Mouse (Mus musculus) midbrain, embryonic 16.5 days (tissue): ENCODE measurements around the gene Krt76. TPM values are rescaled to one million over a fixed set of nuclear protein-coding genes. Genes with fewer than 3 reads are reported as not detected.
A peak's percentile ranks its signal among the peaks of the same experiment; 100 is the strongest.

Source experiments
- ATAC-seq: fragments of 200-750 bp; cut with Nextera tagmentation; 2 replicates; pipeline ENCODE4 v1.8.0; 2017; ENCODE audit warnings: moderate TSS enrichment
- H3K27ac ChIP-seq: fragments of 300-500 bp; sonication (generic); 2 replicates; pipeline ENCODE4 v1.5.1; 2014; ENCODE audit warnings: mild to moderate bottlenecking, low read length, mixed read lengths
- H3K27me3 ChIP-seq: fragments of 300-500 bp; sonication (generic); 2 replicates; pipeline ENCODE4 v1.6.1; 2014; ENCODE audit warnings: low read depth, low read length, mixed read lengths; ENCODE audit not compliant: control insufficient read depth, insufficient read depth
- H3K36me3 ChIP-seq: fragments of 300-500 bp; sonication (generic); 2 replicates; pipeline ENCODE4 v1.6.1; 2014; ENCODE audit warnings: mild to moderate bottlenecking, low read length, moderate library complexity, mixed read lengths; ENCODE audit not compliant: control insufficient read depth, insufficient read depth
- H3K4me1 ChIP-seq: fragments of 300-500 bp; sonication (generic); 2 replicates; pipeline ENCODE4 v1.6.1; 2014; ENCODE audit warnings: mild to moderate bottlenecking, low read length, mixed read lengths; ENCODE audit not compliant: control insufficient read depth, insufficient read depth
- H3K4me2 ChIP-seq: fragments of 300-500 bp; sonication (generic); 2 replicates; pipeline ENCODE4 v1.6.1; 2014; ENCODE audit warnings: mild to moderate bottlenecking, low read length, mixed read lengths
- H3K4me3 ChIP-seq: fragments of 300-500 bp; sonication (generic); 2 replicates; pipeline ENCODE4 v1.5.1; 2014; ENCODE audit warnings: low read depth, mild to moderate bottlenecking, low read length, moderate library complexity, mixed read lengths
- H3K9ac ChIP-seq: fragments of 300-500 bp; sonication (generic); 2 replicates; pipeline ENCODE4 v1.6.1; 2014; ENCODE audit warnings: low read depth, low read length, mixed read lengths
- H3K9me3 ChIP-seq: fragments of 300-500 bp; sonication (generic); replicated peaks from 2 replicates; pipeline ENCODE4 v1.6.1; 2014; ENCODE audit warnings: mild to moderate bottlenecking, low read length, mixed read lengths; ENCODE audit not compliant: control insufficient read depth, poor library complexity, severe bottlenecking
- WGBS: fragments of 180-500 bp; shearing (Covaris S2); extraction: QIAGEN DNeasy Blood & Tissue Kit; methylation state at CpG from one replicate; pipeline ENCODE4 v1.1.7; 2014; 5-methylcytosine and 5-hydroxymethylcytosine counted together
- polyA plus RNA-seq: library from polyadenylated mRNA; unstranded; fragments of >200 nt; fragmentation: Nextera tagmentation; extraction: Ambion mirVana; gene quantifications from 2 replicates; pipeline ENCODE4 v1.2.1, GENCODE M21; 2015

Gene Krt76
- polyA plus RNA-seq, 1 experiment from 2014 or later = 0.13 TPM

DNA sequence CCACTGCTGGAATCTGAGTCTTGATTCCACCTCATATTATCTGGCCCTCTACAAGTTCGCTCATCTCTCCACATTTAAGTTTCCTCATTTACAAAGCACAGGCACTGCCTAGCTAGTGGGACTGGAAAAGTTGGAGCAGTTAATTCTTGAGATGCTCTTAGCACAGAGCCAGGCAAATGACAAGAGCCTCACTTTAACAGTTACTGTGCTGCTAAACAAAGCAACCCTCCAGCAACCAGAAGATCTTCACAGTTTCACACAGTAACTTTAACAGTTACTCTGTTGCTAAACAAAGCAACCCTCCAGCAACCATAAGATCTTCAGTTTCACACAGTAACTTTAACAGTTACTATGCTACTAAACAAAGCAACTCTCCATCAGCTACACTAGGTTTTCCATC, 18.3 kb downstream of the Krt76 start:
- Histone ChIP-seq H3K36me3 (no peaks in the 10 kb centered on the region), H3K4me3 (no peak overlapping the region), H3K27ac (no peak overlapping the region), H3K9me3 (no peaks in the 10 kb centered on the region), H3K4me2 (no peak overlapping the region), H3K27me3 (no peaks in the 10 kb centered on the region), H3K9ac (no peak overlapping the region), H3K4me1 (peaks cover 4% of the 10 kb centered on the region)
- WGBS = 93% methylated on average over 1 of the region's 1 CpGs
- ATAC-seq = no peak

GRCm38 (mm10) chr15:101873231-101873630, 19.5 kb downstream of the Krt76 start:
- Histone ChIP-seq H3K27ac (no peak overlapping the region), H3K9ac (no peak overlapping the region), H3K4me1 (peaks cover 8% of the 10 kb centered on the region), H3K27me3 (no peaks in the 10 kb centered on the region), H3K4me2 (no peak overlapping the region), H3K9me3 (no peaks in the 10 kb centered on the region), H3K4me3 (no peak overlapping the region), H3K36me3 (no peaks in the 10 kb centered on the region)
- 57% methylated on average over 4 of the region's 4 CpGs for WGBS
- no peak for ATAC-seq

- Histone ChIP-seq H3K4me3 (no peak within 1 kb of the TSS), H3K4me1 (peaks cover 8% of the 10 kb centered on the region), H3K27ac (peak within 1 kb of the TSS; percentile 57; the same call in 1 of the 2 replicates), H3K9ac (no peak within 1 kb of the TSS), H3K27me3 (no peaks in the 10 kb centered on the region), H3K4me2 (no peak within 1 kb of the TSS; the same call in 1 of the 2 replicates), H3K9me3 (no peaks in the 10 kb centered on the region), H3K36me3 (no peaks in the 10 kb centered on the region)
- ATAC-seq = peak; percentile 86
- WGBS = 27% methylated on average over 6 of the region's 6 CpGs
Measured at GRCm38 (mm10) chr15:101869431-101869830, 23.3 kb downstream of the Krt76 start, which contains the start of gene Krt77. TSS of gene Krt77 (minus strand) at chr15:101869705.

GRCm38 (mm10) chr15:101866754-101867153, 26.0 kb downstream of the Krt76 start:
- Histone ChIP-seq H3K27me3 (no peaks in the 10 kb centered on the region), H3K9me3 (no peaks in the 10 kb centered on the region), H3K4me1 (peaks cover 8% of the 10 kb centered on the region), H3K9ac (no peak overlapping the region), H3K4me3 (no peak overlapping the region), H3K4me2 (no peak overlapping the region), H3K36me3 (no peaks in the 10 kb centered on the region), H3K27ac (no peak overlapping the region)
- no peak for ATAC-seq
- 87% methylated on average over 7 of the region's 7 CpGs for WGBS

DNA sequence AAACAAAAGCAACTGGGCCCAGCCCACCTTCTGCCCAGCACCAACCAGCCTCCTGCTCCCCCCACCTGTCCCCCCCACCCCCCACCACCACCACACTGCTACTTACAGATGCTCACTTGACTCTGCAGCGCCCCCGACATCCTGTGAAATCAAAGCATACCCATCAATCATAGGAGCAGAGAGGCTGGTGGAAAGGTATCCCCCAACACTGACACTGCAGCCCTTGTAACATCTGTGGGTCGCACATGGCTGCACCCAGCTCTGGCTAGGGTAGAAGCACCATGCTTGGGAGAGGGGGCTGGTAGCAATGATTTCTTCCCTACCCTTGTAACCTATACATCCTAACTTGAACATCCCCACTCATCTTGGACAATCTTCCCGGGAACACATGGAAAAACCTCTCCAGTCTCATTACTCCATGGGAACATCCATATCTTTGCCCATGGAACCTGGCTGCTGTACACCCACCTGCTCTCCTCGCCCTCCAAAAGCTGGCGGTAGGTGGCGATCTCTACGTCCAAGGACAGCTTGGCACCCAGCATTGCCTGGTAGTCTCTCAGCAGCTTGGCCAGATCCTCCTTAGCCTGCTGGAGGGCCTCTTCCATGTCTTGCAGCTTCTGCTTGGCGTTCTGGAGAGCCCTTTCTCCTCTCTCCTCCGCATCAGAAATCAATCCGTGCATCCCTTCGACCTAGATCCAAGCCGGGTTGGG, 32.1 kb downstream of the Krt76 start:
- Histone ChIP-seq H3K4me1 (peaks cover 11% of the 10 kb centered on the region), H3K27me3 (peaks cover 5% of the 10 kb centered on the region), H3K4me3 (peak overlapping the region; percentile 46; the same call in 1 of the 2 replicates), H3K9me3 (no peaks in the 10 kb centered on the region), H3K4me2 (peak overlapping the region; percentile 84), H3K9ac (peak overlapping the region; percentile 53; the same call in 1 of the 2 replicates), H3K36me3 (no peaks in the 10 kb centered on the region), H3K27ac (no peak overlapping the region)
- ATAC-seq = 0 out of 2 replicates have a peak, but pooled peaks have one; percentile 11
- WGBS = 58% methylated on average over 13 of the region's 13 CpGs

DNA sequence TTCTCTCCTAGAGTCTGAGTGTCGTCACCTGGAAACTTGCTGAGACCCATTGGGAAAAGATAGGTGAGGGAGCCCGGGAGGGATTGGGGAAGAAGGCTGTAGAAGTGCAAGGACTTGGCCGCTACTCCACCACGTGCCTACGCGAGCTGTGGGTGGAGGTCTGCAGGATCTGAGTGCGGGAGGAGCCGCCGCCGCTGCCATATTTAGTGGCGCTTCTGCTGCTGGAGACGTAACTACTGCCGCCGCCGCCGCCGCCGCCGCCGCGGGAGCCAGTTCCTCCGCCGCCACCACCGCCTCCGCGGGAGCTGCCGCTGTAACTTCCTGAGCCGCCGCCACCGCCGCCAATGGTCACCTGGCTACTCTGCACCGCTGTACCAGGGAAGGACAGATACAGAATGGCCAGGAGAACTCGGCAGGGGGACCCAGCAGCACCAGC, 33.0 kb downstream of the Krt76 start:
- Histone ChIP-seq H3K4me1 (peaks cover 11% of the 10 kb centered on the region), H3K27me3 (peaks cover 8% of the 10 kb centered on the region), H3K9me3 (no peaks in the 10 kb centered on the region), H3K4me3 (peak overlapping the region; percentile 46), H3K4me2 (peak overlapping the region; percentile 84), H3K27ac (no peak overlapping the region), H3K36me3 (no peaks in the 10 kb centered on the region), H3K9ac (peak overlapping the region; percentile 53)
- peak; percentile 56; the same call in 1 of the 2 replicates for ATAC-seq
- under 1% methylated on average over 33 of the region's 33 CpGs for WGBS

DNA sequence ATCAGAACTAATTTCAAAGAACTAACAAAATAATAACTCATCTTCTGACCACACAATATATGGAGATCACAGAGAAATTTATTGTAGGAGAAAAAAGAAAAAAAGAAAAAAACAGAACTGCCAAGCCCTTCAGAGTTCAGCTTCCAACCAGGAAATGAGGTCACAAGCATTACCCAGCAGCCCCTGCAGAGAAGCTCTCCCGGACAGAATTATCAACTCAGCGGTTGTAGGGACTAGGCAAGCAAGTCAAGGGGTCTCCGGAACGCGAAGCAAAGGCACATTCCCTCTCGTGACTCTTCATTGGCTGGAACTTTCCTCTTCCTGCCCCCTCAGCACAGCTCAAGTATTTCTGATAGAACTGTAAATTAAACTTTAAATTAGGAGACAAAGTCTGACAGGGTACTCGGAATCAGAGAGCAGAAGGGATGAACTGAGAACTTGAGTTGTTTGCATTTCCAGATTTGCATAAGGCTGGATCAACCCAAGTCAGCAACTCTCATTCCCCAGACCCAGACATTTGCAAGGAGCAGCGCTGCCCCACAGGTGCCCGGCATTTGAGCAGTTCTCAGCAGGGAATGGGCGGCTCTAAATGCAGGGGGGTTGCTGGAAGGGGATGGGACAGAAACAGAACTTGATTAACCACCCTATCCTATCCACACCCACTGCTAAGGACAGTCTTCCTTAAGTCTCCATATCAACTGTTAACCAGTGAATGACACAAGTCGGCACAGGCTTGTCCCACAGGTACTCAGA, 33.9 kb downstream of the Krt76 start:
- WGBS = 8% methylated on average over 11 of the region's 11 CpGs
- peaks cover 8% of the 10 kb centered on the region for H3K27me3 ChIP-seq
- H3K9ac ChIP-seq = no peak overlapping the region; the same call in 1 of the 2 replicates
- no peak overlapping the region for H3K4me3 ChIP-seq
- peak overlapping the region; percentile 84 for H3K4me2 ChIP-seq
- H3K36me3 ChIP-seq = no peaks in the 10 kb centered on the region
- peaks cover 11% of the 10 kb centered on the region for H3K4me1 ChIP-seq
- no peak overlapping the region for H3K27ac ChIP-seq
- no peak for ATAC-seq
- no peaks in the 10 kb centered on the region for H3K9me3 ChIP-seq

DNA sequence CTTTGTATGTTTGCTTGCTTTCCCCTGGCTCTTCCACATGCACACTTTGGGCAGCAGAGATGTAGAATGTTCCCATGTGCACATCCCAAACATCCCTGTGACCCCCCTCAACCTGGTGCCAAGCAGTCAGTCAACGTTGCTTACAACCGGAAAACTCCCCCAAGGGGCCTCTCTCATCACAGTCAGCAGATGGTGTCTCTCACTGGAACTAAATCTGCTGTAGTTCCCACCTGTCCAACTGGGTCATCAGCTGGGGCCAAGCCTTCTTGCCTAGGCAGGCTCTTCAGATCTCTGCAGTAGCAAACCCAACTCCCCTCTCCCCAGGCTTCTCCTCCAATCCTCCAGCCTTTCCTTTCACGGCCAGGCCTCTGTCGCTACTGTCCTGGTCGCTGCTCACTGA, 36.0 kb downstream of the Krt76 start:
- ATAC-seq = no peak
- H3K9me3 ChIP-seq = no peaks in the 10 kb centered on the region
- WGBS = 42% methylated on average over 5 of the region's 5 CpGs
- peaks cover 11% of the 10 kb centered on the region for H3K4me1 ChIP-seq
- H3K27ac ChIP-seq = no peak overlapping the region
- no peak overlapping the region for H3K4me2 ChIP-seq
- H3K9ac ChIP-seq = no peak overlapping the region
- peaks cover 8% of the 10 kb centered on the region for H3K27me3 ChIP-seq
- no peak overlapping the region for H3K4me3 ChIP-seq
- H3K36me3 ChIP-seq = no peaks in the 10 kb centered on the region

GRCm38 (mm10) chr15:101855732-101856131, 37.0 kb downstream of the Krt76 start:
- peaks cover 8% of the 10 kb centered on the region for H3K27me3 ChIP-seq
- H3K36me3 ChIP-seq = no peaks in the 10 kb centered on the region
- peaks cover 11% of the 10 kb centered on the region for H3K4me1 ChIP-seq
- no peak overlapping the region for H3K4me2 ChIP-seq
- no peak overlapping the region for H3K27ac ChIP-seq
- H3K4me3 ChIP-seq = no peak overlapping the region
- WGBS = 65% methylated on average over 3 of the region's 3 CpGs
- no peak overlapping the region for H3K9ac ChIP-seq
- no peak for ATAC-seq
- no peaks in the 10 kb centered on the region for H3K9me3 ChIP-seq
